Mouse (Mus musculus): Measurements from ENCODE around the gene Psmd11. TPM values are rescaled to one million over a fixed set of nuclear protein-coding genes. Genes with fewer than 3 reads are reported as not detected.
"Not testable (repeated sequence)": the region's sequence is repeated elsewhere in the genome, so short reads cannot be mapped to it uniquely, and the experiment has no call there.

Psmd11 gene
- polyA plus RNA-seq, 1 experiment from 2014 or later, result 296 TPM

- Histone ChIP-seq H3K27me3 (ENCODE audit: insufficient read depth, low read length) (no peaks in the 10 kb centered on the region), H3K27ac (ENCODE audit: low read depth) (peak overlapping the region; percentile 84), H3K36me3 (ENCODE audit: insufficient read depth) (peaks cover 24% of the 10 kb centered on the region), H3K4me3 (ENCODE audit: low read depth, low read length) (peak overlapping the region; percentile 100), H3K4me2 (peak overlapping the region; percentile 81), H3K9me3 (ENCODE audit: low read depth, low read length) (no peaks in the 10 kb centered on the region), H3K4me1 (ENCODE audit: insufficient read depth) (no peaks in the 10 kb centered on the region), H3K9ac (peak overlapping the region; percentile 92)
- DNase-seq (peak; percentile 57), ATAC-seq (ENCODE audit: insufficient read depth) (no peak; the same call in 1 of the 2 replicates)
- WGBS, result under 1% methylated on average over 37 of the region's 37 CpGs
- no peak for TF ChIP-seq CTCF (IDR thresholded peaks at IDR 0.05; ENCODE audit: low read depth)
These were observed 627 bp downstream of the Psmd11 start for GRCm38 (mm10) chr11:80429009-80429475.

- H3K9me3 ChIP-seq (ENCODE audit: low read depth, low read length), result no peaks in the 10 kb centered on the region
- no peaks in the 10 kb centered on the region for H3K27me3 ChIP-seq (ENCODE audit: insufficient read depth, low read length)
- no peak for TF ChIP-seq CTCF (IDR thresholded peaks at IDR 0.05; ENCODE audit: low read depth)
- peak overlapping the region; percentile 92 for H3K9ac ChIP-seq
- DNase-seq (no peak), ATAC-seq (ENCODE audit: insufficient read depth) (no peak)
- peak overlapping the region; percentile 100 for H3K4me3 ChIP-seq (ENCODE audit: low read depth, low read length)
- 56% methylated on average over 14 of the region's 14 CpGs for WGBS
- peak overlapping the region; percentile 81 for H3K4me2 ChIP-seq
- H3K27ac ChIP-seq (ENCODE audit: low read depth), result no peak overlapping the region
- H3K36me3 ChIP-seq (ENCODE audit: insufficient read depth), result peaks cover 27% of the 10 kb centered on the region
- H3K4me1 ChIP-seq (ENCODE audit: insufficient read depth), result no peaks in the 10 kb centered on the region
These were observed 1.2 kb downstream of the Psmd11 start for GRCm38 (mm10) chr11:80429500-80430166.

DNA sequence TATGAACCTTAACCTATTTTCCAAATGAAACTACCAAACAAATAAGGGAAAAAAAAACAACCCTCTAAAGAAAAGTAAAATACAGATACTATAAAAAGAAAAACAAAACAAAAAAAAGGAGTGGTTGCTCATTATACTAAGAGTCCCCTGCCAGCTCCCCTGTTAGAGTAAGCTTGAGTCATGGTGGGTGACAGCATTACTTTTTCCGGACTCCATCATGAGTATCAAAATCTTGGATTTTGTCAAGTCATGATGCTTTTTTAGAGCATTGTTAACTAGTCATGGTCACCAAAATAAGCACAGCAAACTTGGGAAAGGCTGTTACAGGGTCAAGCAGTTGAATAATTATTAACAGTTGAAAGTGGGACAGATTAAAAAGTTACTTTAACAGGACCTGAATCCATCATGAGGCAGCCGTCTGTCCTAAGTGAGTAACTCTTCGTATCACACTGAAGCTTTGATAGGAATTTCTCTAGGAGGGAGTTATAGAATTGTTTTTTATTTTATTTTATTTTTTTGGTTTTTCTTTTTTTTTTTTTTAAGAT, 2.0 kb downstream of the Psmd11 start:
- no peak overlapping the region for H3K27ac ChIP-seq (ENCODE audit: low read depth)
- no peak for TF ChIP-seq CTCF (IDR thresholded peaks at IDR 0.05; ENCODE audit: low read depth)
- H3K9ac ChIP-seq, result no peak overlapping the region
- H3K4me3 ChIP-seq (ENCODE audit: low read depth, low read length), result no peak overlapping the region
- WGBS, result 91% methylated on average over 3 of the region's 3 CpGs
- no peaks in the 10 kb centered on the region for H3K4me1 ChIP-seq (ENCODE audit: insufficient read depth)
- ATAC-seq (ENCODE audit: insufficient read depth), result no peak
- H3K9me3 ChIP-seq (ENCODE audit: low read depth, low read length), result no peaks in the 10 kb centered on the region
- H3K27me3 ChIP-seq (ENCODE audit: insufficient read depth, low read length), result no peaks in the 10 kb centered on the region
- H3K4me2 ChIP-seq, result no peak overlapping the region
- peaks cover 32% of the 10 kb centered on the region for H3K36me3 ChIP-seq (ENCODE audit: insufficient read depth)
- DNase-seq, result no peak

DNA sequence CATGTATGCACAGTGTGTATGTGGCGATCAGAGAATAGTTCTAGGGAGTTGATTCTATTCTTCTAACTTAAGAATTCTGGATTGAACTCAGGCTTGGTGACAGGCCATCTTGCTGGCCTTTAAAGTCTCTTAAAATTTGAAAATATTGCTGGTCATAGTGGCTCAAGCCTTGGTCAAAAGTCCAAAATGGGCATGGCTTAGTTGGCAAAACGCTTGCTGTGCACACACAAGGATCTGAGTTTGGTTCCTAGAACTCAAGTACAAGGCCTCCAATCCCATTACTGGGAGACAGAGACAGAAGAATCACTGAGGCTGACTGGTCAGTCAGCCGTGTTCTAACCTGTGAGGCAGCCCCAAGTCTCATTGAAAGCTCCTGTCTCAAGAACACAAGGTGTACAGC, 18.5 kb downstream of the Psmd11 start:
- H3K36me3 ChIP-seq (ENCODE audit: insufficient read depth), result peaks cover 79% of the 10 kb centered on the region
- 92% methylated on average over 3 of the region's 3 CpGs for WGBS

GRCm38 (mm10) chr11:80449859-80450258, 21.4 kb downstream of the Psmd11 start:
- ATAC-seq (ENCODE audit: insufficient read depth) (no peak), DNase-seq (peak; percentile 51)
- Histone ChIP-seq H3K4me2 (no peak overlapping the region), H3K36me3 (ENCODE audit: insufficient read depth) (peaks cover 77% of the 10 kb centered on the region), H3K4me3 (ENCODE audit: low read depth, low read length) (no peak overlapping the region), H3K9me3 (ENCODE audit: low read depth, low read length) (no peaks in the 10 kb centered on the region), H3K9ac (no peak overlapping the region), H3K4me1 (ENCODE audit: insufficient read depth) (no peaks in the 10 kb centered on the region), H3K27ac (ENCODE audit: low read depth) (no peak overlapping the region), H3K27me3 (ENCODE audit: insufficient read depth, low read length) (no peaks in the 10 kb centered on the region)
- WGBS, result 83% methylated on average over 2 of the region's 2 CpGs
- 0 out of 2 replicates have a peak, but pooled peaks have one; percentile 7 for TF ChIP-seq CTCF (IDR thresholded peaks at IDR 0.05; ENCODE audit: low read depth)

More for the DNA sequence above, 18.5 kb downstream of the Psmd11 start:
- Histone ChIP-seq H3K9ac (no peak overlapping the region), H3K4me2 (no peak overlapping the region), H3K4me1 (ENCODE audit: insufficient read depth) (no peaks in the 10 kb centered on the region), H3K27ac (ENCODE audit: low read depth) (no peak overlapping the region), H3K4me3 (ENCODE audit: low read depth, low read length) (no peak overlapping the region), H3K9me3 (ENCODE audit: low read depth, low read length) (no peaks in the 10 kb centered on the region), H3K27me3 (ENCODE audit: insufficient read depth, low read length) (no peaks in the 10 kb centered on the region)
- ATAC-seq (ENCODE audit: insufficient read depth), result no peak
- no peak for DNase-seq
- TF ChIP-seq CTCF (IDR thresholded peaks at IDR 0.05; ENCODE audit: low read depth), result no peak

DNA sequence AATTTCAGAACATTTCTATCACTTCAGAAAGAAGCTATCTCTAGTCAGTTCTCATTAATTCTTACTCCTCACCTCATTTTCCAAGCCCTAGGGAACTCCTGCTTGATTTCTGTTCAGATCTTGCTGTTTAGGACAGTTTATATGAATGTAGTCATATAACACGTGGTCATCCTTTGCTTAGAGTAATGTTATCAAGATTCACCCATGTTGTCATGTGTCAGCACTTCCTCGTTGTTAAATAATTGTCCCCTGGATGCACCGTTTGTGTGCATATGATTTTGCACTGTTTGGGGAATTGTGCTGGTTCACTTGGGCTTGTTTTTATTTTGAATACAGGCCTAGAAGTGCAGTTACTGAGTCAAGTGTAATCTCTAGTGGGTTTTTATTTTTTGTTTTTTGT, 23.8 kb downstream of the Psmd11 start:
- WGBS, result 86% methylated on average over 3 of the region's 3 CpGs
- H3K36me3 ChIP-seq (ENCODE audit: insufficient read depth), result peaks cover 76% of the 10 kb centered on the region
- no peak for TF ChIP-seq CTCF (IDR thresholded peaks at IDR 0.05; ENCODE audit: low read depth)

DNA sequence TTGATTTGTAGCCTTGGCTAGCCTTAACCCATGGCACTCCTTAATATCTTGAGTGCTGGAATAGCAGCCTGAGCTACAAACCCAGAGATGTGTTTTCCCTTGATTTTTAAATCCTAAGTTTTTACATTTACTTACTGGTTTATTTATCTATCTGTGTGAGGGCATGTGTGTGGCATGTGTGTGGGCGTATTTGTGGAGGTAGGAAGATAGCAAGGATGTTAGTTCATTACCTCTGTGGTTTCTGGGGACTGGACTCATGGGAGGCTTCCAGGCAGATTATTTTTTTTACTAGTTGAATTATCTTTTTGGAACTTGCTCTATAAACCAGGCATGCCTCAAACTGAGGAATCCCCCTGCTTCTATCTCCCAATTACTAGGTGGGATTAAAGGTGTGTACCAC, 24.8 kb downstream of the Psmd11 start:
- H3K27ac ChIP-seq (ENCODE audit: low read depth), result no peak overlapping the region
- H3K9ac ChIP-seq, result no peak overlapping the region
- no peak overlapping the region for H3K4me3 ChIP-seq (ENCODE audit: low read depth, low read length)
- no peak overlapping the region for H3K4me2 ChIP-seq
- H3K4me1 ChIP-seq (ENCODE audit: insufficient read depth), result no peaks in the 10 kb centered on the region
- DNase-seq (no peak), ATAC-seq (ENCODE audit: insufficient read depth) (no peak)
- WGBS, result 89% methylated on average over 1 of the region's 1 CpGs
- H3K9me3 ChIP-seq (ENCODE audit: low read depth, low read length), result no peaks in the 10 kb centered on the region
- H3K27me3 ChIP-seq (ENCODE audit: insufficient read depth, low read length), result no peaks in the 10 kb centered on the region
- H3K36me3 ChIP-seq (ENCODE audit: insufficient read depth), result peaks cover 78% of the 10 kb centered on the region
- no peak for TF ChIP-seq CTCF (IDR thresholded peaks at IDR 0.05; ENCODE audit: low read depth)

More for the DNA sequence above, 23.8 kb downstream of the Psmd11 start:
- H3K4me1 ChIP-seq (ENCODE audit: insufficient read depth), result no peaks in the 10 kb centered on the region
- H3K27me3 ChIP-seq (ENCODE audit: insufficient read depth, low read length), result no peaks in the 10 kb centered on the region
- no peaks in the 10 kb centered on the region for H3K9me3 ChIP-seq (ENCODE audit: low read depth, low read length)
- H3K9ac ChIP-seq, result no peak overlapping the region
- ATAC-seq (ENCODE audit: insufficient read depth) (no peak), DNase-seq (no peak)
- no peak overlapping the region for H3K4me3 ChIP-seq (ENCODE audit: low read depth, low read length)
- no peak overlapping the region for H3K4me2 ChIP-seq
- no peak overlapping the region for H3K27ac ChIP-seq (ENCODE audit: low read depth)

- not testable (repeated sequence) for H3K9me3 ChIP-seq (ENCODE audit: low read depth, low read length); H3K9ac ChIP-seq; H3K27me3 ChIP-seq (ENCODE audit: insufficient read depth, low read length); H3K4me3 ChIP-seq (ENCODE audit: low read depth, low read length); H3K4me2 ChIP-seq; H3K27ac ChIP-seq (ENCODE audit: low read depth); DNase-seq; H3K4me1 ChIP-seq (ENCODE audit: insufficient read depth); ATAC-seq (ENCODE audit: insufficient read depth)
- WGBS, result 90% methylated on average over 4 of the region's 4 CpGs
- peaks cover 87% of the 10 kb centered on the region for H3K36me3 ChIP-seq (ENCODE audit: insufficient read depth)
These were observed 35.3 kb downstream of the Psmd11 start for GRCm38 (mm10) chr11:80463605-80464130.

Measured in lung, embryonic 14.5 days (tissue).